Mouse (Mus musculus) adrenal gland, adult 2 months (tissue): ENCODE measurements at regions not wholly inside any gene's neighbourhood (a gene's known extent, or its start where the extent isn't known, plus 50 kb on each side); places are given as distances from the start of the nearest gene placed in this dataset.

Source experiments
- DNase-seq: peaks from one replicate; pipeline ENCODE4 v3.0.0; 2021

- DNase-seq: no peak
These were observed 83.2 kb upstream of the Tas2r119 start for GRCm38 (mm10) chr15:32093889-32094288.

GRCm38 (mm10) chr15:32095554-32095953 is 81.5 kb upstream of the Tas2r119 start:
- no peak for DNase-seq

GRCm38 (mm10) chr15:32110659-32111058 is 66.4 kb upstream of the Tas2r119 start:
- no peak for DNase-seq
